Mouse (Mus musculus) spleen, adult 18-20 months (tissue): ENCODE results near the gene Ten1.

Experiments
- DNase-seq, 2 experiments: peaks; one replicate each; pipeline ENCODE4 v3.0.0; 2022; ENCODE audit warnings: mixed read lengths in 2 of 2

The Ten1 gene

DNA sequence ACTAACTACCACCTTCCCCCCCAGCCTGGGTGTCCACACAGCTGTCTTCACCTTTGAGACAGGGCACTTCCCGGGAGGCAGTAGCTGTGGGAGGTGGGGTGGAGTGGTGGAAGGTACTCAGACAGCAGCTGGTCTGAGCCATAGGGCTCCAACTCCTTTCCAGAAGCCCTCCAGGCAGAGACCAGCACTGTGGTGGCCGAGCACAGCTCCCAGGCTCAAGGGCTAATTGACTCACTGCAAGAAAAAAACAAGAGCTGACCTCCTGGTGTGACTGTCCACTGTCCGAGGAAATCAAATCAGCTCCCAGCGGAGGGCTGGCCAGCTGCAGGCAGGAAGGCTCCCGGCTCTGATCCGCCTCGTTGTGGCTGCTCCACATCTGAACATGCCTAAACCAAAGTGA, 41.1 kb downstream of the Ten1 start:
- no peak for DNase-seq

DNA sequence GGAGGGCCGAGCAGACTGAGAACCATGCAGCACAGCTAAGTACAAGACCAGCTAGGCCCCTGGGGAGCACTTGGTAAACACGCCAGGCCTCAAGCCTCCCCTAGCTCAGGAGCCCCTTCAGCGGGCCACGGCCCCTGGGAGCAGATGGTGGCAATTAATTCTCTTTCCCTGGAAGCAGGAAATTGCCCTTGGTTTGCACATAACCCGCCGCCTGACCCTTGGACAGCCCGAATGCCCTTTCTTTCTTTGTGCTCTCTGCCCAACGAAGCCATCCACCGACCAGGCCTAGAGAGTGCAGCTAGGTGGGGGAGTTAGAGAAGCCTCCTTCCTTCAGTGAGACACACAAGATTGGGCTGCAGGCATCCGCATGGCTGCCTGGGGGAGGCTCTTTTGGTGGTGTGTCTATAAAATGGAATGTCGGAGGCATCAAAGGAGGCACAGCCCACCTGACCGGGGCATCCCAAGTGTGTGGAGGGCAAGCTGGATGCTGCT, 43.1 kb downstream of the Ten1 start:
- no peak for DNase-seq

DNA sequence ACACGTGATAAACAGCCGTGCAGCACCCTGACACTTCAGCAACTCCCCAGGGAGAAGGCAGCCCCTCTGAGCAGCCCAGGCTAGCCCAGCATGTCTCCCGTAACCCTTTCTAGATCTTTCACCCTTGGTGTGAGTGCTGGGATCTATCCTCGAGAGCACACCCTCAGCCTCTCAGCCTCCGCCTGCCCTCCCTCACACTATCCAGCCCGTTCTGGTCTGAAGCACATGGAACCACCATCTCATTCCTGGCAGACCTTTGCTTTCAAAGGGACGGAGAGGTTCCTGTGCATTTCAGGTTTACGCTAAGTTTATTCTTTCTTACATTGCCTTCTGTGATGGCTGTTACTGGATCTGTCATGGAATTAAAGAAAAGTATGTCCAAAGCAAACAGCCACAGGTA, 45.9 kb downstream of the Ten1 start:
- no peak for DNase-seq

DNA sequence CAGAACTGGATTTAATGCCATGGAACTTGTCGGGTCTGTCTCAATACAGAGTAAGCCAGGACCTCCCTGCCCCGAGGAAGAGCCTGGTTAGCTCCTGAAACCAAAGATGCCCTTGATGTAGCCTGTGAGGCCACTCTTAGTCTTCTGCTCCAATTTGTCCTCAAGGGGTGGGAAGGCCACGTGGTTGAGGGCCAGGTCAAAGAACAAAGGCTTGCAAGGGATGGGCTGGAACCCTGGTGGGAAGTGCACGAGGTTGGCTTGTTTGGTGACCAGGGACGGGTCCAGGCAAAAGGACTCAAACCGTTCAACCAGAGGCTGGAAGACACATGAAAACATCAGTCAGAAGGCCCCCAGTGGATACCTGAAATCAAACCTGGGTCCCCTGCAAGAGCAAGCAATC, 47.0 kb downstream of the Ten1 start:
- DNase-seq = no peak

DNA sequence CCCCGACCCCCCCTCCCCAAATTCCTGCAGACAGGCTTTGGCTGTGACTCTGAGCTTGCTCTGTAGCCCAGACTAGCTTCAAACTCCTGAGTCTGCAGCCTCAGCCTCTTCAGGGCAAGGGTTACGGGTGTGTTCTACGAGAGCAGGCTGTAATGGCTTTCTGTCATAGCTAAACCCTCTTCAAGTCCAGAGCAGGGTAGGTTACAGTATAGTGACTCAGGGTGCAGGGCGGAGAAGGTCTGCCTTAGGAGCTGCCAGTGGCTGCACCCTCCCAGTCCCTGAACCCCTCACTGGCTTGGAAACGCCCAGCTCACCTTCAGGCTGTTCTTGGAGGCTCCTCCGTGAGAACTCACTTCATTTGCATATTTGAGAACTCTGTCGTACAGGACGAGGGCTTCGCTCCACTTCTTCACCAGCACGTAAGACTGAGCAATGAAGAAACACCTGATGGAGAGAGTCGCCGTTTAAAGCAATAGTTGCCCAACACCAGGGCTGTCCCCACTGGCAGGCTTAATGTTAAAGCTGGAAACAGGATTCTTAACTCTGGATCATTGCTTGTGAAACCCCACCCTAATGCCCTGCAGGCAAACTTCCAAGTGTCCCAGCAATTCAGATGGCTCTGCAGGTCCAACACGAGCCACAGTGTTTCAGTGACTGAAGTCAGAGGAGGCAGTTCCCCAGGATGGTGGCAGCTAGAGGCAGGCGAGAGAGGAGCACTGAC, 49.0 kb downstream of the Ten1 start:
- no peak for DNase-seq

DNA sequence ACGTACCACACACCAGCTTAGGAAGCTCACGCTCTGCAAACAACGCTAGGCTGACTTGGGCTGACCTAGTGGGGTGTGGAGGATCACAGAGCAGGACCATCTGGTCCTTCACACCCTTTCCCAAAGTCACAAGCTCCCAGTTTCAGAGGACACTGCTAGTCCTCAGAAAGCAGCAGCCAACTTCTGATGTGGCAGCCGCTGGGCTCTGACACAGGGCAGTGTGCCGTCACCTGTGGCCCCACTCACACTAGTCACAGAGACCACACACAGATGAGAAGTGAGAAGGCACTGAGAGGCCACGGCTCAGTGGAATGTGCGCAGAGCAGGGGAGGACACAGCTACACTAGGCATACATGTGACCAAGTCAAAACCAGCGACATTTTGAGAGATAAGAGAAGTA, 52.2 kb downstream of the Ten1 start:
- no peak for DNase-seq

DNA sequence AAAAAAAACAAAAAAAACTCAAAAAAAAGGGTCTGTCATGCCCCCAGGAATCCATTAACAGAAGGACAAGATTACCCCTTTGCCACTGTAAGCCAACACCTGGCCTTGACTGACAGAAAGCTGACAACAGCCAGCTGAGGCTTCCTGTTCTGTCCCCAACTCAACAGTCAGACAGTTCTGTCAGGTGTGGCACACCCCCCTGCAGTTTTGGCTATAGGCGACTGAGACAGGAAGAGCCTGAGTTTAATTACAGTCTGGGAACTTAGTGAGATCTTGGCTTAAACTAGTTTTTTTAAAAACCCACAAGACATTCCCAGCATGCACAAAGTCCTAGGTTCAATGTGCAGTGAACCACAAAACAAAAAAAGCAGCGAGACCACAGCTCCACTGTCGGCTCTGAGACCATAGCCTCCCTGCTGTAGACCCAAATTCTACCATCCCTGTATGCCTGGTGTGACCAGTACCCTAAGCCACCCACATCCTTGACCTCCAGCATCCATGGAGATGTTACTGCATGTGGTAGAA, 54.5 kb downstream of the Ten1 start:
- no peak for DNase-seq

DNA sequence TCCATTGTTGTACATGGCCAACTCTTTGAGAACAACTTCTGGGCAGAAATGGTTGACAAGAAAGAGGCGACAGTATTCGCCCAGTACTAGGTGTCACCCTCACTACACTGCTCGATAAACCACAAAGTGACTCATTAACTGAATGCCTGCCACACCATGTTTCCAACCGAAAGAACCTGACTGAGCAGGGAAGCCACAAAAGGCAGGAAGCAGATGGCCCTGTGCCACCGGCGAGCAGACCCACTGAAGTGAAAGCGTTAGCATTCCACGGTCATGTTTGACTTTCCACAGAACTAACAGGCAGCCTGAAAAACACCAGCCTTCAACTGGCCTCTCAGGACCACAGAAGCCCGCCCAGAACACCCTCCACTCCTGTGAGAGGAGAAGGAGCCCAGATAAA, 56.0 kb downstream of the Ten1 start:
- DNase-seq = no peak

DNA sequence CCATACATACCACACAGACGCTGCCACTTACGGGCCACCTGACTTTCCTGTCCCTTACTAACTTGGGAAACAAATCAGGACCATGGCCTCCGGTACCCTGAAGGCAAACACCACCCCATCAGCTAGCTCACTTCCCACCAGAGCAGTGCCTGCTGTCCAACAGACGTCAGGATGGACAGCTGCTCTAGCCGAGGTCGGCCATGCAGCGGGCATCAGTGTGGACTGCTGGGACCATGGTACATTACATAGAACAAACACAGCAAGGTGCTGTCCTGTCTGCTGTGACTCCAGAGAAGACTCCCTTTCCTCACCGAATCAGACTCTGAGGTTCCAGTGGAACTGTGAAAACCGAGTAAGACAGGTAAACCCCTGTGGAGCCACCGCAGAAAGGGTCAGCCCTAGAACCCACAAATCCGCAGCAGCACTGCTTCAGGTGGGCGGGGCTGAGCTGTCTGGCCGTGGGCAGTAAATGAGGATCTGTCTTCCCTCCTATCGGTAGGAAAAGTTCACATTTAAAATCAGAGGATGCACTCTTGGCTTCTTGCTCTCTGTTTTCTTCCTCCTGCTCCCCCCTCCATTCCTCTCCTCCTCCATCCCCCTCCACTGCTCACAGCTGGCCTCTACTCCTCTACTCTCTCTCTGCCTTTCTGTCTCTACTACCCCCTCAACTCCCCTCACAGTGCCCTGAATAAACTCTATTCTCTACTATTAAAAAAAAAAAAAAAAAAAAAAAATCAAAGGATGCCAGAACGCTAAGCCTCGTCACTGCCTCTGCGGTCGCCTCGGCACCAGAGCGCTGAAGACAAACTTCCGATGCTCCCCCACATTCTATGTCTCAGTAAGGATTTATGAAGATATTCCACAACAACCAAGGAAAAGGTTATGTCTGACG, 56.7 kb downstream of the Ten1 start:
- no peak for DNase-seq

DNA sequence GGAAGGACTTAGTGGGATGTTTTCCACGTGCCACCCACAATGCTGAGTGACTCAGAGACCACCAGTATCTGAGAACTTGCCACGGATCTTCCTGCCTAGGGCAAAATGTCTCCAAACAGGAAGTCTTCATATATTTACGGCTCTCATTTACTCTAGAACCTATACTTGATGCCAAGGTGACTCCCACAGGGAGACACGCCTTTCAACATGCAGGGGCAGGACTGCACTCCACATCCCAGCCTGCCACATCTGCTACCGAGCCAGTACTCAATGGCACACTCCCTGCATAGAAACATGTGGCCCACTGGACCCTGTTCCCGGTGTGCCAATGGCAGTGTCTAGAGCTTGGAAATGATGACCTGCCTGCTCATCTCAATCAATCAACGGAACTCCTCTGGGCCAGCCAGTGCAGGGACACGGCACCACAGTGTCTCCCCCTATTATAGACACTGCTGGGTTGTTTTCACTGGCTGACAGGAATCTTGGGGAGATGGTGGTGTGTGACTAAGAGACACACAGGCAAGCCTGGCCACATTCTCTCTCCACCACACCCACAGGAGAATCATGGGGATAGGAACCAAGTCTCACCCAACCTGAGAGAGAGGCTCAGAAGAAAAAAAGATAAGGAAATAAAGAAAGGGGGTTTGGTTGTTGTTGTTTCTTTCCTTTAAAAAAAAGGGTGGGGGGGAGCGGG, 57.5 kb downstream of the Ten1 start:
- DNase-seq = no peak

DNA sequence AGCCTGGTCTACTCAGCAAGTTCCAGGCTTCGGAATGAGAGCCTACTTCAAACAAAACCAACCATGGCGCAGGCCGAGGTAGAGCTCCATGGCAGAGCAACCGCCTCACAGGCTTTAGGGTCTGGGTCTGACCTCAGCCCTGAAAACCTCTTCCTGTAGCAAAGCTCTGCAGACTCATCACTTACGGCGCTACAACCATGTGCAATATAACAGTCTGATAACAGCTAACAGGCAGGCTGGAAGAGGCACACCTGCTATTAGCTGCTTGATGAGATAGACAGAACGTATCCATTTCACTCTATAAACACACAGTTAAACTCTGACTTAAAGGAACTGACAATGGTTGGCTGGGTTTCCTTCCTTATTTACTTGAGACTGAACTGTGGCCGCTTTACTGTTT, 60.8 kb downstream of the Ten1 start:
- DNase-seq = no peak

DNA sequence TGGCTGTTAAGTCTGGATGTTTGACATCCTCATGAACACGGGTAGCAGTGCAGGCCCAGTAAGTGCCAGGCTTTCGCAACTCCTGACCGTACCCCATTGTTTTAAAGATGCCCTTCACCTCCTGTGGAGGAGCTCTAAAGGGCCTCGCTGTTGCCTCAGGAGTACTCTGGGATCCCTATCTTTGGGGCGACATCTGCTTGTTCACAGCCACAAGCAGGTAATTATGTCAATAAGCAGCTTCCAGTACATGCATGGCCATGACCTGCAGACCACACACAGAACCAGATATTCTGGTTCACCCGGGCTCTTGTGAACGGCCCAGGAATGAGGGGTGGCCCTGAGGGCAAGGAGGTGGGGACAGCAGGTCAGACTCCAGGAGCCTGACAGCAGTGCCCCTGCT, 61.6 kb downstream of the Ten1 start:
- DNase-seq = no peak
